ENCODE assay signal across 12 mouse cellular contexts in the genomic region with DNA sequence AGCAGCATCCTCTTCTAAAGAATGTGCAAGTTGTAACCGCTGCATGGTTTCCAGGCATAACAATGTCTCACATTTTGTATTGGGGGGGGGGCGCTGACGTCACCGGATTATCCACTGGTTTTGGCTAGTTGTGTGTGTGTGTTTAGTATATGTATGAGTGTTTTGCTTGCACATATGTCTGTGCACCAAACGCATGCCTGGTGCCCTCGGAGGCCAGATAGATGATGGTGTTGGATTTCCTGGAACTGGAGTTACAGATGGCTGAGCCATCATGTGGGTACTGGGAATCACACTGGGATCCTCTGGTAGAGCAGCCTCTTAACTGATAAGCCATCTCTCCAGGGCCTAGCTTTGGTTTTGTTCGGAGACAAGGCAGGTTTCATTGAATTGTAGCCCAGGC. TPM values are rescaled to one million over a fixed set of nuclear protein-coding genes. Genes with fewer than 3 reads are reported as not detected.
A peak's percentile ranks its signal among the peaks of the same experiment; 100 is the strongest.
DNase-seq lines count a peak whose midpoint lies in the region; ATAC-seq and TF ChIP-seq lines count a peak whose summit lies in the region.
"Had no signal": no experiment of that assay in that cellular context is flagged by ENCODE, and none has a peak within 500 bp of the region (broad histone marks: within the 10 kb centered on the region; RNA-seq: fewer than 3 reads in every experiment).

No protein-coding gene starts in this region.

- H3K9me3 ChIP-seq in hindbrain, embryonic 16.5 days (ENCODE audit: control insufficient read depth, low read length) = no peaks in the 10 kb centered on the region
- no peaks in the 10 kb centered on the region for H3K9me3 ChIP-seq in midbrain, embryonic 16.5 days (replicated peaks; ENCODE audit: control insufficient read depth, low read length, poor library complexity, severe bottlenecking)
- H3K9me3 ChIP-seq in stomach, embryonic 16.5 days (replicated peaks; ENCODE audit: control insufficient read depth, low read length) = no peaks in the 10 kb centered on the region

- WGBS in hindbrain, embryonic 16.5 days = 74% methylated on average over 7 of the region's 7 CpGs
- 81% methylated on average over 7 of the region's 7 CpGs for WGBS in midbrain, embryonic 16.5 days
- WGBS in stomach, embryonic 16.5 days = 68% methylated on average over 7 of the region's 7 CpGs

- H3K9ac ChIP-seq in hindbrain, embryonic 16.5 days (ENCODE audit: low read depth, low read length) = no peak overlapping the region
- no peak overlapping the region for H3K9ac ChIP-seq in midbrain, embryonic 16.5 days (ENCODE audit: low read depth, low read length)
- H3K9ac ChIP-seq in stomach, embryonic 16.5 days (ENCODE audit: low read length) = peak overlapping the region; percentile 42
- H3K9ac ChIP-seq: liver, postnatal 0 days had no signal

- no peaks in the 10 kb centered on the region for H3K27me3 ChIP-seq in hindbrain, embryonic 16.5 days (replicated peaks; ENCODE audit: control insufficient read depth, insufficient read depth, low read length)
- no peaks in the 10 kb centered on the region for H3K27me3 ChIP-seq in midbrain, embryonic 16.5 days (ENCODE audit: control insufficient read depth, insufficient read depth, low read depth, low read length)
- no peaks in the 10 kb centered on the region for H3K27me3 ChIP-seq in stomach, embryonic 16.5 days (ENCODE audit: control insufficient read depth, insufficient read depth, low read length)

- DNase-seq in gastrocnemius, adult 2 months = no peak
- DNase-seq in gastrocnemius, postnatal 36 days = no peak
- no peak for DNase-seq in adrenal gland, postnatal 4 days (ENCODE audit: low spot score in 2 of 2)
- DNase-seq in left cerebral cortex, adult 9 months (ENCODE audit: low spot score in 2 of 2) = no peak
- DNase-seq in right cerebral cortex, postnatal 10 days (ENCODE audit: low spot score in 2 of 2) = no peak
- DNase-seq: cerebellum, adult 11-12 months; kidney, postnatal 10 days; left cerebral cortex, postnatal 4 days; liver, postnatal 0 days had no signal

- peaks cover 25% of the 10 kb centered on the region for H3K4me1 ChIP-seq in hindbrain, embryonic 16.5 days (ENCODE audit: control insufficient read depth, insufficient read depth, low read depth, low read length)
- H3K4me1 ChIP-seq in midbrain, embryonic 16.5 days (ENCODE audit: control insufficient read depth, insufficient read depth, low read length) = peaks cover 50% of the 10 kb centered on the region
- peaks cover 50% of the 10 kb centered on the region for H3K4me1 ChIP-seq in stomach, embryonic 16.5 days (ENCODE audit: control insufficient read depth, insufficient read depth, low read length)

- H3K36me3 ChIP-seq in hindbrain, embryonic 16.5 days (ENCODE audit: control insufficient read depth, insufficient read depth, low read length) = no peaks in the 10 kb centered on the region
- H3K36me3 ChIP-seq in midbrain, embryonic 16.5 days (ENCODE audit: control insufficient read depth, insufficient read depth, low read length) = peaks cover 4% of the 10 kb centered on the region; the same call in 1 of the 2 replicates
- no peaks in the 10 kb centered on the region for H3K36me3 ChIP-seq in stomach, embryonic 16.5 days (ENCODE audit: control insufficient read depth, insufficient read depth, low read length)

- peak overlapping the region; percentile 31 for H3K4me2 ChIP-seq in hindbrain, embryonic 16.5 days (ENCODE audit: low read length)
- peak overlapping the region; percentile 34 for H3K4me2 ChIP-seq in midbrain, embryonic 16.5 days (ENCODE audit: low read length)
- H3K4me2 ChIP-seq in stomach, embryonic 16.5 days (ENCODE audit: low read depth, low read length) = peak overlapping the region; percentile 80

- ATAC-seq in hindbrain, embryonic 16.5 days = no peak
- no peak for ATAC-seq in midbrain, embryonic 16.5 days
- ATAC-seq in stomach, embryonic 16.5 days (ENCODE audit: insufficient read depth, low FRiP score) = no peak
- ATAC-seq: liver, postnatal 0 days had no signal

- peak overlapping the region; percentile 84 for H3K4me3 ChIP-seq in gastrocnemius, adult 2 months
- H3K4me3 ChIP-seq in hindbrain, embryonic 16.5 days (ENCODE audit: low read length) = no peak overlapping the region
- H3K4me3 ChIP-seq in midbrain, embryonic 16.5 days (ENCODE audit: low read depth, low read length) = no peak overlapping the region
- H3K4me3 ChIP-seq in stomach, embryonic 16.5 days (replicated peaks; ENCODE audit: low read length) = peak overlapping the region; percentile 24

- intact Hi-C loops in gastrocnemius, adult 2 months (cut with DNase I) = no loop called here
- intact Hi-C loops in gastrocnemius, postnatal 36 days (cut with DNase I) = no loop called here

- H3K27ac ChIP-seq in gastrocnemius, adult 2 months = peak overlapping the region; percentile 98; the same call in 1 of the 2 replicates
- H3K27ac ChIP-seq in hindbrain, embryonic 16.5 days (ENCODE audit: low read depth, low read length) = no peak overlapping the region
- H3K27ac ChIP-seq in midbrain, embryonic 16.5 days (ENCODE audit: low read length) = no peak overlapping the region
- peak overlapping the region; percentile 39; the same call in 1 of the 2 replicates for H3K27ac ChIP-seq in stomach, embryonic 16.5 days (ENCODE audit: low read length)

- TF ChIP-seq CTCF in gastrocnemius, adult 2 months (IDR thresholded peaks at IDR 0.05) = no peak

RNA-seq across cellular contexts. Expression of gene Rgmb, which starts 8.5 kb away (rescaled TPM):
- 10 to 100 TPM; 39.2 to 41.3 TPM for total RNA-seq in gastrocnemius, adult 2 months (2021)
- total RNA-seq in gastrocnemius, postnatal 36 days (2021) = 10 to 100 TPM; 36.6 to 36.7 TPM
- 50.8 and 58.5 TPM in 2 replicates for polyA plus RNA-seq in hindbrain, embryonic 16.5 days (2015; fragmentation: Nextera tagmentation; extraction: Ambion mirVana)
- 56.8 and 57.1 TPM in 2 replicates for polyA plus RNA-seq in midbrain, embryonic 16.5 days (2015; fragmentation: Nextera tagmentation; extraction: Ambion mirVana)
- 30.3 and 36.6 TPM in 2 replicates for polyA plus RNA-seq in stomach, embryonic 16.5 days (2015; fragmentation: Nextera tagmentation; extraction: Ambion mirVana)
- 10 to 100 TPM; 20.5 to 25.1 TPM for total RNA-seq in adrenal gland, postnatal 4 days (2021)

Comparison
In these comparisons a context has a peak if more than half of its experiments do, and no peak if none do; other contexts are left out.
1. H3K27ac ChIP-seq: peak in gastrocnemius, adult 2 months (single experiment) and stomach, embryonic 16.5 days (single experiment); none in hindbrain, embryonic 16.5 days (single experiment) and midbrain, embryonic 16.5 days (single experiment).
2. H3K4me3 ChIP-seq: peak in gastrocnemius, adult 2 months (single experiment) and stomach, embryonic 16.5 days (single experiment); none in hindbrain, embryonic 16.5 days (single experiment) and midbrain, embryonic 16.5 days (single experiment).
3. Peak in every context shown above with its lines, with median percentiles within 50 percentile points of each other: H3K4me2 ChIP-seq.